Mouse (Mus musculus): ENCODE measurements at regions not wholly inside any gene's neighbourhood (a gene's known extent, or its start where the extent isn't known, plus 50 kb on each side); places are given as distances from the start of the nearest gene placed in this dataset.

- Histone ChIP-seq H3K4me1 (replicated peaks; ENCODE audit: control insufficient read depth, insufficient read depth) (no peaks in the 10 kb centered on the region), H3K27me3 (ENCODE audit: control insufficient read depth, insufficient read depth, low read length) (no peaks in the 10 kb centered on the region), H3K27ac (replicated peaks) (no peak overlapping the region), H3K9me3 (ENCODE audit: control insufficient read depth, low read length) (no peaks in the 10 kb centered on the region), H3K4me2 (replicated peaks; ENCODE audit: low read depth) (no peak overlapping the region), H3K4me3 (ENCODE audit: low read depth, low read length) (no peak overlapping the region), H3K36me3 (ENCODE audit: control insufficient read depth, insufficient read depth, low read length) (no peaks in the 10 kb centered on the region), H3K9ac (ENCODE audit: low read length) (no peak overlapping the region)
- DNase-seq (ENCODE audit: low spot score), result no peak
- 68% methylated on average over 3 of the region's 4 CpGs for WGBS
- TF ChIP-seq EP300 (optimal IDR thresholded peaks at IDR 0.05), result no peak
- TF ChIP-seq CTCF (IDR thresholded peaks at IDR 0.05; ENCODE audit: low read depth), result no peak
- ATAC-seq (ENCODE audit: low FRiP score, low TSS enrichment), result no peak
Observed at GRCm38 (mm10) chr2:51731703-51732102, 104.4 kb downstream of the Tas2r134 start.

DNA sequence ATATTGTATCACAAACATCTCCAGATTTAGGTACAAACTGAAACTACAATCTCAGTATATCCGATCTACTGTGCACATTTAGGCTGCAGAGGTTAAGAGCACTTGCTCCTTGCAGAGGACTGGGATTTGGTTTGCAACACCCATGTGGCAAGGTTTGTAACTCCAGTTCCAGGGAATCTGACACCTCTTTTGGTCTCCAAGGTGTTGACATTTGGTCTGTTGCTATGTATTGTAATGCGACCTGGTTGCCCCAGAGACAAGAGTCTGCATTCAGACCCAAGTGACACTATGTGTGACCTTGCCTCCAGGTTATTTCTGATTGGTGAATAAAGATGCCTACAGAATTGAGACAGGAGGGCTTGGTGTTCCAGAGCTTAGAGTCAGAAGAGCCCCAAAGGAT lies 105.0 kb downstream of the Tas2r134 start:
- 58% methylated on average over 2 of the region's 2 CpGs for WGBS
- TF ChIP-seq EP300 (optimal IDR thresholded peaks at IDR 0.05) (no peak), CTCF (IDR thresholded peaks at IDR 0.05; ENCODE audit: low read depth) (no peak)

DNA sequence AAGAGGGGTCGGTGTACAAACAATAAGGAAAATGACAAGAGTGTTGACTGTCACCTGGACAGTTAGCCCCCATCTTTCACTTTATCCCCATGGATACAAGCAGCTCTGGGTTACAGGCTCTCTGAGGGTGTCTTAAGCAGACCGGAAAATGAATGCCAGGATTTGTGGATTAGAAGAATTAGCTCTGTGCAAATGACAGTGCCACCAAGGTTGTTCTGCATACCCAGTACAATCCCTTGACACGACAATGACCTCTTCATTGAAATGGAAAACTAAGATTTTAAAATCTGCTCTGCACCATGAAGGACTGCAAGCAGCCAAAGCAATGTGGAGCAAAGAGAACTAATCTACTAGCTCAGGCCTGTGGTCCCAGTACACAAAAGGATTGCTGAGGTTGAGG lies 105.9 kb downstream of the Tas2r134 start:
- H3K27me3 ChIP-seq (ENCODE audit: control insufficient read depth, insufficient read depth, low read length), result no peaks in the 10 kb centered on the region
- ATAC-seq (ENCODE audit: low FRiP score, low TSS enrichment) (no peak), DNase-seq (ENCODE audit: low spot score) (no peak)
- TF ChIP-seq EP300 (optimal IDR thresholded peaks at IDR 0.05) (no peak), CTCF (IDR thresholded peaks at IDR 0.05; ENCODE audit: low read depth) (no peak)
- H3K9me3 ChIP-seq (ENCODE audit: control insufficient read depth, low read length), result no peaks in the 10 kb centered on the region
- H3K4me2 ChIP-seq (replicated peaks; ENCODE audit: low read depth), result no peak overlapping the region
- no peaks in the 10 kb centered on the region for H3K4me1 ChIP-seq (replicated peaks; ENCODE audit: control insufficient read depth, insufficient read depth)
- H3K9ac ChIP-seq (ENCODE audit: low read length), result no peak overlapping the region
- 72% methylated on average over 3 of the region's 3 CpGs for WGBS
- no peak overlapping the region for H3K4me3 ChIP-seq (ENCODE audit: low read depth, low read length)
- no peaks in the 10 kb centered on the region for H3K36me3 ChIP-seq (ENCODE audit: control insufficient read depth, insufficient read depth, low read length)
- H3K27ac ChIP-seq (replicated peaks), result no peak overlapping the region

More for the DNA sequence above, 105.0 kb downstream of the Tas2r134 start:
- H3K4me2 ChIP-seq (replicated peaks; ENCODE audit: low read depth), result no peak overlapping the region
- H3K27me3 ChIP-seq (ENCODE audit: control insufficient read depth, insufficient read depth, low read length), result no peaks in the 10 kb centered on the region
- no peaks in the 10 kb centered on the region for H3K9me3 ChIP-seq (ENCODE audit: control insufficient read depth, low read length)
- H3K36me3 ChIP-seq (ENCODE audit: control insufficient read depth, insufficient read depth, low read length), result no peaks in the 10 kb centered on the region
- no peaks in the 10 kb centered on the region for H3K4me1 ChIP-seq (replicated peaks; ENCODE audit: control insufficient read depth, insufficient read depth)
- no peak overlapping the region for H3K9ac ChIP-seq (ENCODE audit: low read length)
- DNase-seq (ENCODE audit: low spot score), result no peak
- no peak overlapping the region for H3K4me3 ChIP-seq (ENCODE audit: low read depth, low read length)
- H3K27ac ChIP-seq (replicated peaks), result no peak overlapping the region
- no peak for ATAC-seq (ENCODE audit: low FRiP score, low TSS enrichment)

- 58% methylated on average over 4 of the region's 4 CpGs for WGBS
- ATAC-seq (ENCODE audit: low FRiP score, low TSS enrichment) (no peak), DNase-seq (ENCODE audit: low spot score) (no peak)
Observed at GRCm38 (mm10) chr2:51736452-51736851, 109.1 kb downstream of the Tas2r134 start.

DNA sequence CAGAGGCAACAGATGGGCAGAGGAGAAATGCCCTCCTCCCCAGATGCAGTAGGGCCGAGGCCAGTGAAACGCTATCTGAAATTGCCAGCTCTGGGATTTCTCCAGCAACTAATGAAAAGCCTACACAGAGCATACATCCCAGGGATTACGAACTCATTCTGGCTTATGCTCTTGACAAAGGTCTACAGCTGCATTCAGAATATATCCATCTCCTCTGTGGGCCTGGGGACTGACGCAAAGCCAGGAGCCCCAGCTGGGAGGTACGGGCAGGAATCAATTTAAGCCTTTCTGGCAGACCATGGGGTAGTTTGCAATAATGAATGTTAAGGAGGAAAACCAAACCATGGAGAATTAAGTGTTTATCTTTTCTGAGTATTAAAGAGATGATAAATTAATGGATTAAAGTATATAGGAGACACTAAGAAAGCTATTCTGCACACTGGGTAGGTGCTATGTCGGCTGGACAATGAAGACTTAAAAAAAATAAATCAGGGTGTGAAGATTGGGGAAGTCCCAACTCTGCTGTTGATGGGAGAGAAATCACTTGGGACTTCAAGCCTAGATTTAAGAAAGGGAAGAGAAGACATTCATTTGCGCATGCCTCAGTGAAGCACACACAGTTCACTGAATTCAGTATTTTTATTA lies 120.5 kb downstream of the Tas2r134 start:
- no peak overlapping the region for H3K9ac ChIP-seq (ENCODE audit: low read length)
- no peaks in the 10 kb centered on the region for H3K27me3 ChIP-seq (ENCODE audit: control insufficient read depth, insufficient read depth, low read length)
- H3K4me3 ChIP-seq (ENCODE audit: low read depth, low read length), result no peak overlapping the region
- no peak overlapping the region for H3K27ac ChIP-seq (replicated peaks)
- H3K4me2 ChIP-seq (replicated peaks; ENCODE audit: low read depth), result no peak overlapping the region
- TF ChIP-seq CTCF (IDR thresholded peaks at IDR 0.05; ENCODE audit: low read depth), result no peak
- TF ChIP-seq EP300 (optimal IDR thresholded peaks at IDR 0.05), result no peak
- no peaks in the 10 kb centered on the region for H3K36me3 ChIP-seq (ENCODE audit: control insufficient read depth, insufficient read depth, low read length)
- no peak for ATAC-seq (ENCODE audit: low FRiP score, low TSS enrichment)
- DNase-seq (ENCODE audit: low spot score), result no peak
- WGBS, result 67% methylated on average over 7 of the region's 7 CpGs
- H3K9me3 ChIP-seq (ENCODE audit: control insufficient read depth, low read length), result no peaks in the 10 kb centered on the region
- H3K4me1 ChIP-seq (replicated peaks; ENCODE audit: control insufficient read depth, insufficient read depth), result no peaks in the 10 kb centered on the region

More at GRCm38 (mm10) chr2:51736452-51736851, 109.1 kb downstream of the Tas2r134 start:
- no peaks in the 10 kb centered on the region for H3K36me3 ChIP-seq (ENCODE audit: control insufficient read depth, insufficient read depth, low read length)
- H3K4me3 ChIP-seq (ENCODE audit: low read depth, low read length), result no peak overlapping the region
- no peaks in the 10 kb centered on the region for H3K27me3 ChIP-seq (ENCODE audit: control insufficient read depth, insufficient read depth, low read length)
- no peak overlapping the region for H3K9ac ChIP-seq (ENCODE audit: low read length)
- H3K9me3 ChIP-seq (ENCODE audit: control insufficient read depth, low read length), result no peaks in the 10 kb centered on the region
- H3K4me1 ChIP-seq (replicated peaks; ENCODE audit: control insufficient read depth, insufficient read depth), result no peaks in the 10 kb centered on the region
- H3K4me2 ChIP-seq (replicated peaks; ENCODE audit: low read depth), result no peak overlapping the region
- no peak overlapping the region for H3K27ac ChIP-seq (replicated peaks)
- TF ChIP-seq EP300 (optimal IDR thresholded peaks at IDR 0.05), result no peak
- no peak for TF ChIP-seq CTCF (IDR thresholded peaks at IDR 0.05; ENCODE audit: low read depth)

DNA sequence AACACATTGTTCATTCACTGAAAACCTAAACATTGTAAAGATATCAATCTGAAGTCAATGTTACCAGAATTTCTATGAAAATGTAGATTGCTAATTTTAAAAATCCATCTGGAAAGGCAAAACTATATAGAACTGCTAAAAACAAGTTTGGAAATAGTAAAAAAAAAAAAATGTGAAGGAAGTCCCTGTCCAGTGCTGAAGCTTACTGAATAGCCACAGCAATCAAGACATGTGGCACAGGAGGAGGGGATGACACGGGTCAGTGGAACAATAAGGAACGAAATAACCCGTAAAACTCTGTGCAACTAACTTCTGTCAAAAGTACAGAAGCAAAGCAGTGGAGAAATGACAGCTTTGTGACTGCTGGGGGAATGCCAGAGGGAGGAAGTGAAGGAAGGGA lies 121.9 kb downstream of the Tas2r134 start:
- H3K9me3 ChIP-seq (ENCODE audit: control insufficient read depth, low read length), result no peaks in the 10 kb centered on the region
- no peaks in the 10 kb centered on the region for H3K36me3 ChIP-seq (ENCODE audit: control insufficient read depth, insufficient read depth, low read length)
- no peak overlapping the region for H3K9ac ChIP-seq (ENCODE audit: low read length)
- no peak overlapping the region for H3K4me2 ChIP-seq (replicated peaks; ENCODE audit: low read depth)
- no peak overlapping the region for H3K27ac ChIP-seq (replicated peaks)
- H3K27me3 ChIP-seq (ENCODE audit: control insufficient read depth, insufficient read depth, low read length), result no peaks in the 10 kb centered on the region
- TF ChIP-seq EP300 (optimal IDR thresholded peaks at IDR 0.05), result no peak
- no peak for TF ChIP-seq CTCF (IDR thresholded peaks at IDR 0.05; ENCODE audit: low read depth)
- ATAC-seq (ENCODE audit: low FRiP score, low TSS enrichment) (no peak), DNase-seq (ENCODE audit: low spot score) (no peak)
- WGBS, result 61% methylated on average over 3 of the region's 3 CpGs
- H3K4me3 ChIP-seq (ENCODE audit: low read depth, low read length), result no peak overlapping the region
- H3K4me1 ChIP-seq (replicated peaks; ENCODE audit: control insufficient read depth, insufficient read depth), result no peaks in the 10 kb centered on the region

Measured in stomach, postnatal 0 days (tissue).